Mouse (Mus musculus): ENCODE results near the gene Ptgr1. TPM values are rescaled to one million over a fixed set of nuclear protein-coding genes. Genes with fewer than 3 reads are reported as not detected.

The Ptgr1 gene
- total RNA-seq, 2 experiments from 2014 or later = 12.8 to 14.5 TPM

GRCm38 (mm10) chr4:58934746-58935476 is 52.0 kb downstream of the Ptgr1 start:
- ATAC-seq (replicated peaks; ENCODE audit: low FRiP score, low TSS enrichment, poor library complexity, severe bottlenecking) = peak; percentile 99

- ATAC-seq (replicated peaks; ENCODE audit: low FRiP score, low TSS enrichment, poor library complexity, severe bottlenecking) = no peak
Measured at GRCm38 (mm10) chr4:58934308-58934707, 52.6 kb downstream of the Ptgr1 start.

GRCm38 (mm10) chr4:58932541-58932940 is 54.4 kb downstream of the Ptgr1 start:
- no peak for ATAC-seq (replicated peaks; ENCODE audit: low FRiP score, low TSS enrichment, poor library complexity, severe bottlenecking)

DNA sequence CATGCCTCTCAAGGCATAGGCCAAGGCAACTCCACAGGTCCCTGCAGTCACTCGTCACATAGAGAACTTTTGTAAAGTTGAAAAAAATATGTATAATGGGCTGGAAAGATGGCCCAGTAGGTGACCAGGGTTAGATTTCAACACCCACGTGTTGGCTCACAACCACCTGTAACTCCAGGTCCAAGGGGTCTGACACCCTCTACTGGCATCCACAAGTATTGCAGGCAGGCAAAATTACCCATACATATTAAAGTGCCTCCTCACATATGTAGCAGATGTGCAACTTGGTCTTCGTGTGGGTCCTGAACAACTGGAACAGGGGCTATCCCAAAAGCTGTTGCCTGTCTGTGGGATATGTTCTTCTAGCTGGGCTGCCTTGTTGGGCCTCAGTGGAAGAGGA is 59.3 kb downstream of the Ptgr1 start:
- ATAC-seq (replicated peaks; ENCODE audit: low FRiP score, low TSS enrichment, poor library complexity, severe bottlenecking) = peak; percentile 18; the same call in 1 of the 2 replicates

- no peak for ATAC-seq (replicated peaks; ENCODE audit: low FRiP score, low TSS enrichment, poor library complexity, severe bottlenecking)
Measured at GRCm38 (mm10) chr4:58926120-58926519, 60.8 kb downstream of the Ptgr1 start.

- no peak for ATAC-seq (replicated peaks; ENCODE audit: low FRiP score, low TSS enrichment, poor library complexity, severe bottlenecking)
Measured at GRCm38 (mm10) chr4:58925664-58926063, 61.3 kb downstream of the Ptgr1 start.

DNA sequence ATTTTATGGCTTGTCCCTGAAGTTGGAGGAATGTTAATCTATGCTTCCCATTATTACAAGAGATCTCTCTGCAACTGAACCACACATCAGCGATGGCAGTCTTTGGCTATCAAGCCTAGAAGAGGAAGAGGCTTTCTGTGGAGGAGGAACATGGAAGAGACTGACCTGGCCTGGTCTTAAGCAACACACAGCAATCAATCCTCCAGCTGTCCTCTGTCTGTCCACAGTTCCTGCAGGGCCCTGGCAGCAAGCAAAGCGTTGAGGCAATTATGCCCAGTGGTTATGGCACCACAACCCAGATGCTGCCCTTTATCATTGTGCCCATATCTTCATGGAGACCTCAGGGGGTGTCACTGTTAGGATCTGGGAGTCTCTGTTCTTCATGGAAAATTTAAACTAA is 63.0 kb downstream of the Ptgr1 start:
- no peak for ATAC-seq (replicated peaks; ENCODE audit: low FRiP score, low TSS enrichment, poor library complexity, severe bottlenecking)

Other genes starting within 250 kb of the Ptgr1 start
- not detected in 2 replicates for gene Olfr267, start 199.4 kb downstream of the Ptgr1 start, total RNA-seq (2014; fragmentation: Nextera tagmentation)
- gene Olfr267, start 199.4 kb downstream of the Ptgr1 start, total RNA-seq (2017) = 0.27 and 2.0 TPM in 2 replicates
- gene Ecpas, start 74.4 kb downstream of the Ptgr1 start, total RNA-seq (2014; fragmentation: Nextera tagmentation) = 78.4 and 95.1 TPM in 2 replicates
- 69.0 and 101 TPM in 2 replicates for gene Ecpas, start 74.4 kb downstream of the Ptgr1 start, total RNA-seq (2017)
- not detected in 2 replicates for gene Zkscan16, start 43.5 kb downstream of the Ptgr1 start, total RNA-seq (2014; fragmentation: Nextera tagmentation)
- gene Zkscan16, start 43.5 kb downstream of the Ptgr1 start, total RNA-seq (2017) = not detected in 2 replicates
- gene Dnajc25, start 7.9 kb upstream of the Ptgr1 start, total RNA-seq (2014; fragmentation: Nextera tagmentation) = 10.3 and 10.5 TPM in 2 replicates
- 24.5 and 44.0 TPM in 2 replicates for gene Dnajc25, start 7.9 kb upstream of the Ptgr1 start, total RNA-seq (2017)
- gene Gm20503, start 16.1 kb upstream of the Ptgr1 start, total RNA-seq (2014; fragmentation: Nextera tagmentation) = not detected in 2 replicates
- not detected in 2 replicates for gene Gm20503, start 16.1 kb upstream of the Ptgr1 start, total RNA-seq (2017)
- gene Gng10, start 48.0 kb upstream of the Ptgr1 start, total RNA-seq (2014; fragmentation: Nextera tagmentation) = 82.0 and 100 TPM in 2 replicates
- 58.5 and 65.7 TPM in 2 replicates for gene Gng10, start 48.0 kb upstream of the Ptgr1 start, total RNA-seq (2017)
- not detected in 2 replicates for gene AI481877, start 151.9 kb upstream of the Ptgr1 start, total RNA-seq (2014; fragmentation: Nextera tagmentation)
- gene AI481877, start 151.9 kb upstream of the Ptgr1 start, total RNA-seq (2017) = not detected in 2 replicates
- 223 and 236 TPM in 2 replicates for gene Ugcg, start 202.1 kb upstream of the Ptgr1 start, total RNA-seq (2014; fragmentation: Nextera tagmentation)
- gene Ugcg, start 202.1 kb upstream of the Ptgr1 start, total RNA-seq (2017) = 225 and 282 TPM in 2 replicates

All from megakaryocyte-erythroid progenitor cell, adult 5-6 weeks (primary cell).